Mouse (Mus musculus): ENCODE data around the gene Sowahb. TPM values are rescaled to one million over a fixed set of nuclear protein-coding genes. Genes with fewer than 3 reads are reported as not detected.
"Not testable (repeated sequence)": the region's sequence is repeated elsewhere in the genome, so short reads cannot be mapped to it uniquely, and the experiment has no call there.

Sowahb gene
- total RNA-seq, 4 experiments from 2014 or later, result 0.05 to 0.22 (median 0.12) TPM

DNA sequence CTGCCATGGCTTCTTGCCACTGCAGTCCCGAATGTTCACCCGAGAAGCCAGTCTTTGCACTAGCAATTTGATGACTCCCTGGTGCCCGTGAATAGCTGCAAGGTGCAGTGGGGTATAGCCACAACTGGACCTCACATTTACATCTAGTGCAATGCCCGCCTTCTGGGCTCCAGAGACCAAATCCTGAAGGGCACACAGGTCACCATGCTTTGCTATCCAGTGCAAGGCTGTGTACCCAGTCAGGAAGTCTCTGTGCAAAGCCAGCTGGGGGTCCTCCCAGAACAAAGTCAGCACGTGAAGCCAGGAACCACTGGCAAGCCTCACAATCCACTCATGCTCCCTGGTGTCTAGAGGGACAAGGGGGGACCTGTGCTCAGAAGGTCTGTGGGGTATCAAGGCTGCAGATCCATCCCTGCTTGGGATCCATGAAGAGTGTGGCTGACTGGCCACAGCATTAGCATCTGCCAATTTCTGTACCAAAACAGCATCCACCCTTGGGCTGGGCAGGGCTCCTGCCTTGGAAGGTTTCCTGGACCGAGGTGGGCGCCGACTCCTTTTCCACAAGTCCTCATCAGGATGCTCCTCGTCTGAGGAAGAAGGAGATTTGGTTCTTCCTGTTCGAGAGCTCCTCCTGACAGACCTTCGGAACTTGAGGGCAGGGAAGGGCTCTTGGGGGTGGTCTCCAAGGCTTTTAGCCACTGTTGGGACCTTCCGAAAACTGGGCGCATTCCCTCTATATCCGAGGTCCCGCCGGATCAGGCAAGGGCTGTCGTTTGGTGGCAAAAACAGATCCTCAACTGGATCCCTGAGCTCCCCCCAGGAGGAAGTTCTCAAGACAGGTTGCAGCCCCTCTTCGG lies 1.8 kb downstream of the Sowahb start:
- no peak for DNase-seq (ENCODE audit: low spot score)

DNA sequence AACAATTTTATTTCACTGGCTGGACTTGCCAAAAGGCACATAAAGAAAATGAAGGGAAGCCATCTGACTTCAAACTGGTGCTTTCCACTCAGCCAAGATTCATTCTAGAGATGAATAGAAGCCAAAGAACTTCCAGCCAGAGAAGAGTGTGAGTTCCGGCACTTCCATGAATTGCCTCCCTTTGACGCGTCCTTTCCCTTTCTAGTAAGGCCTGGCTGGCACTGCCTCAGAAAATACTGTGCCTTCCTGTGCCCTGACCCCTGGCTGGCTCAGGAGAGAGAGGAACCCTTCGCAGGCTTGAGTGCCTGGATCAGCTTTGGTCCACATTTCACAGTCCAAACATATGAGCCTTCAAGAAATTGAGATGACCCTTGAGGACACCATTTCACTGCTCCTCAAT lies 2.8 kb downstream of the Sowahb start:
- DNase-seq (ENCODE audit: low spot score), result no peak

DNA sequence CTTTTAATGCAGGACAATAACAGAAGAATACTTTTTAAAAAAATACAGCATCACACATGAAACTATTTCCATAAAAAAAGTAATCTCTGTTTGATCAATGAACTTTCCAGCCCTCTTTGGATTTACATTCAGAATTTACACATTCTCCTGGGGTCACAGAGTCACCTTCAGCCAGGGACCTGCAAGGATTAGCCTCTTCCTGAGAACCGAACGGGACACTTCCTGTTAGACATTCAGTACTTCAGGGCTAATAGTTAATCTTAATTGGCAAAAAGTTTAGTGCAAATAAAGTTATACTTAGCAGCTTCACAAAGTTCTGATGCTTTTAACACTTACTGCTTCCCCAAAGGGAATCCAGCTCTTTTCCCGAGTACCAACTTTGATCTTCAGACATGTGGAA lies 3.5 kb downstream of the Sowahb start:
- DNase-seq (ENCODE audit: low spot score), result no peak

DNA sequence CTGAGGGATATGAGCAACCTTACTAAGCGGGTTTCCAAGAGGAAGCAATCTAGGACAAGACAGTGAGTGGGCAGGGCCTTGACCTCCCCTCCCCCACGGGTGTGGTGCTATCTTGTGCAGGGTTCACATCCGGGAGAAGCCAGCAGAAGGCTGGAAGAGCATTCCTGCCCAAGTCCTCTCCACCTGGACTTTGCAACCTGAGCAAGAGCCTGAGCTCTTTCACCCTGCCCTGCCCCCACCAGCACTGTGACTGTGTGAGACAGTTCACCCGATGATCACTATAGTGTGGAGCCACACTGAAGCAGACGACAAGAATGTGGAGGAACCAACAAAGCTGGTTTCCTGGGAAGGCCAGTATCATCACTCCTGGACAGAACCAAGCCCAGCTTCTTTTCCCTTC lies 4.7 kb downstream of the Sowahb start:
- no peak for DNase-seq (ENCODE audit: low spot score)

DNA sequence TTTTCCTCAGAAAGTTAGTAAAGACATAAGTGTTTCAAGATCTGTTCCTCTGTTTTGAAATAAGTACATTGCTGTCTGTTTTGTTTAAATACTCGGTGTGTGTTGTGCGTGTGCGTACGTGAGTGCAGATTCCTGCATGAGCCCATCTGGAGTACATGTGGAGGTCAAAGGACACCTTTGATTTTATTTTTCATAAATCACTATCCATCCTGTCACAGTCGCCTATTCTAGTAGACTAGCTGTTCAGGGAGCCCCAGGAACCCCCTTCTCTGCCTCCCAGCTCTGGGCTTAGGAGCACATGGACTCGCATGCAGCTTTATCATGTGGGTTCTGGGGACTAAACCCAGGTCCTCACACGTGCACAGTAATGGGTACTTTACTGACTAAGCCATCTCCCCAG lies 8.6 kb downstream of the Sowahb start:
- DNase-seq (ENCODE audit: low spot score), result no peak

GRCm38 (mm10) chr5:93035285-93035684 lies 9.5 kb downstream of the Sowahb start:
- DNase-seq (ENCODE audit: low spot score), result no peak

GRCm38 (mm10) chr5:93033087-93033870 lies 11.5 kb downstream of the Sowahb start:
- no peak for DNase-seq (ENCODE audit: low spot score)

- no peak for DNase-seq (ENCODE audit: low spot score)
These were observed 12.2 kb downstream of the Sowahb start for GRCm38 (mm10) chr5:93032621-93033020.

DNA sequence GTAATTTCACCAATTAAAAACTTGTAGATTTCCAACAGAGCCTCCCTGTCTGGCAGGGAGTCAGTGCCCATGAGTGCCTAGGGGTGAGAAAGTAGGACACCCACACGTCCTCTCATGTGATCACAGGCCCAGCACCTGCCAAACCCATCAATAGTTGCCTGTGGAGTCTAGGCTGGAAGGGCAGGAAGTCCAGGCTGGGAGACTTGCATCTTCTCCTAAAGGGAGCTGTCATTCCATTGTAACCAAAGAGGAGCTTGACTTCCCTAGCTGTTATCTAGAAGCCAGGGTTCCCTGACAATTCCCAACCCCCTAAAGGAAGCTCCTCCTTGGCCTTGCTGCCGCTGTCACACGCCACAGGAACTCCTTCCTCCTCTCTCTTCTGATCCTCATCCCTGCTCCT lies 14.0 kb downstream of the Sowahb start:
- DNase-seq (ENCODE audit: low spot score), result peak; percentile 26

DNA sequence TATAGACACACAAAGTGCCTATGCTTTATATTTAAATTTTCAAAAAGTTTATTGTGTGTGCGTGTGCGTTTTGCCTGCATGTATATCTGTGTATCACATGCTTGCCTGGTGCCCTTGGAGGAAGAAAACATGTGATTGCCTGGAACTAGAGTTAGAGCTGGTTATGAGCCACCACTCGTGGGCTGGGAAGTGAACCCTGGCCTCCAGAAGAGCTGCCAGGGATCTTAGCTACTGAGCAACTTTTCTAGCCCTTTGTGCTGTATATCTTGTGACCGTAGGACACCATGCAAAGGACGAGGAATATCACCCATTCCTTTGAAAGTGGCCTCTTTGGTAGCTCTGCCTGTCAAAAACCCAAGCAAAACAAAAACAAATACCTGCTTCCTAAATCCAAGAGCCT lies 14.4 kb downstream of the Sowahb start:
- no peak for DNase-seq (ENCODE audit: low spot score)

DNA sequence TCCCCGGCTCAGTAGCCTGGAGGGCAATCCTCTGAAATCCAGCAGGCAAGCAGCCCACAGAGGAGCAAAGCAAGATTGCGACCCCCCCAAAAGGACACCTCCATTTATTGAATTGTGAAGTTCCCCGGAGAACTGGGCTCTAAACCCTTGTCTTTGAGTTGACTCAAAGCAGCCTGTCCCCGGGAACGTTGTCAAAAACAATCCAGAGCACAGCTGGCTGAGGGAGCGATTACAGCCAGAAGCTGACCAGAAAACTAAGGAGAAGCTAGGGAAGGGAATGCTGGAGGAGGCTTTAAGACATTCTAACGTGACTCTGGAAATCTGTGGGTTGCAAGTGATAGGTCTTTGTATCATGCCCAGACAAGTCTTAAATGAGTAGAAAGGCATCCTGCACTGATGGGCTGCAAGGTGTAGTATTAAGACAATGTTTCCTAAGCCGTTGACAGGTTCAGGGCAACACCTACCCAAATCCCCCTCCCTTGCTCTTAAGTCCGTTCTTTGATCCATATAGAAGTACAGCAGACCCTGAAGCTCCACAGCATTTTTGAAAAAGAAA lies 17.6 kb downstream of the Sowahb start:
- DNase-seq (ENCODE audit: low spot score), result peak; percentile 68

DNA sequence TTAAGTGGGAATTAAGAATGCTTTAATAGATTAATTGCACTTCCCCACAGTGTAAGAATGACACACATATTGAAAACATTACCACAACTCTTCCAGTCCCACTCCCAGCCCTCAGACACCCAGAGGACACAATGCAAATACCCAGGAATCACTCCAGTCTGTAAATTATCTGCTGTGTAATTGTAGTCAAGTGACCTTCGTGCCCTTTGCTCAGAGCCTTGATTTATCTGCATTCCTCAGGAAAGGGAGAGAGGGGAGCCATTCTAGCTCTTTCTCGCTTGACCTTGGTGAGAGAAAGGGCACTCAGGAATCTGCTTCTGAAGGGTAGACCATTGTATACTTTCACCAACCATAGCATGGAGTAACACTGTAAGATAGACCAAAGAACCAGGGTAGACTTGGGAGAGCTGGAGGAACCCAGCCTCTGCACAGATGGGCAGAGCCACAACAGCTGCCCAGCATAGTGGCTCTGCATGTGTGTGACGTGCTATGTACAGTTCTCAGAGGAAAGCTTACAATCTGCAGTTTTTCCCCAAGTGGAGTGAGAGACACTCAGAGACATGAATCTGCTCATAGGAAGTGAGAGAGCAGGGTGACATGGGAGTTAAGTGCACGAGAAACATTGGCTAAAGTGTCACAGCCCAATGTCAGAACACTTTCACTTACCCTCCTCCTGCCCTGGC lies 18.2 kb downstream of the Sowahb start:
- no peak for DNase-seq (ENCODE audit: low spot score)

DNA sequence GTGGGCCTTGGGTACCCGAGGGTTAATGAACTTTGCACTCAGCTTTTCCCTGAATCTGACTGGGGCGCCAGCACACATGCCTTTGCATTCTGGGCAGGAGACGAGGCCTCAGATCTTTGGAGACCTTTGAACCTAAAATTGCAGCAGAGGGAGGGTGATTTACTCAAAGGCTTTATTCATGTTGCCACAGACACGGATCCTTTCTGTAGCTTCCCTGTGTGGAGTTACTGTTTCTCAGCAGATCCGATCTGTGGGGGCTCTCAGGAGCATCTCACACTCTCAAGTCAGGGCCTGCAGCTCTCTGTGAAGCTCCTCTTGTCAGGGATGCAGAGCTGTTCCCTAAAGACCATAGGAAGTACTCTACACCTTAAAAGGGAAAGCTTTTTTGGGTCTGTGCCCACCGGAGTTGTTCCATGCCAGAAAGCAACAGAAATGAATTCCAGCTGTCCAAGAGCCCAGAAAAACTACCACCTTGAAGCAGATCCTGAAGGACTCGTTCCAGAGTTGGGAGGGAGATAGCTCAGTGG lies 20.0 kb downstream of the Sowahb start:
- DNase-seq (ENCODE audit: low spot score), result peak; percentile 63

- no peak for DNase-seq (ENCODE audit: low spot score)
These were observed 22.6 kb downstream of the Sowahb start for GRCm38 (mm10) chr5:93022126-93022797.

DNA sequence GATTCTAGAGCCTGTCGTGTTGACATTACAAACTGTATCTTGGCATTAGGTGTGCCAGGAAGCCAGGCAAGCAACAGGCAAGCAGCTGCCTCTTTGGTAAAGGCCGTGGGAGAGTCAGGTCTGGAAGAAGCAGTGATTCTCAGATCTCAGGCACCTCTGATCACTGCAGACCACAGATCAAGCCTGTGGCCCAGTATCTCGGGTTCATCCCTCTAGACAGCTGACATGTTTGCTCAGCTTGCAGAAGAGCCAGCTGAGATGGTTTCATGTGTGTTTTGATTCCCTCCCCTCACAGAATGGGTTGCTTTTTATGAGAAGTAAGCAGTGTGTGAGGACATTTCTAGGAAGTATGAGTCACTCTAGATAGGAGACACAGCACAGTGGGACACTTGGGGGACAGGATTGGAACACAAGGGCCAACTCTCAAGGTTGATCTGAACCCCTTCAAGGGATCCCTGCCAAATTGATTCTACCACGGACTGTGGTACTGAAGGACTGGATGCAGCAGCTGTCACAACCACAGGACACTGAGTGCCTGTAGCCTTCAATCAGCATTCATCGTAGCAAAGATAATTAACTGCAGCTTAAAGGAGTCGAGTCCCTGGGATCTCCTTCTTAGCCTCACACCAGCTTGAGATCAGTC lies 24.7 kb downstream of the Sowahb start:
- DNase-seq (ENCODE audit: low spot score), result no peak

DNA sequence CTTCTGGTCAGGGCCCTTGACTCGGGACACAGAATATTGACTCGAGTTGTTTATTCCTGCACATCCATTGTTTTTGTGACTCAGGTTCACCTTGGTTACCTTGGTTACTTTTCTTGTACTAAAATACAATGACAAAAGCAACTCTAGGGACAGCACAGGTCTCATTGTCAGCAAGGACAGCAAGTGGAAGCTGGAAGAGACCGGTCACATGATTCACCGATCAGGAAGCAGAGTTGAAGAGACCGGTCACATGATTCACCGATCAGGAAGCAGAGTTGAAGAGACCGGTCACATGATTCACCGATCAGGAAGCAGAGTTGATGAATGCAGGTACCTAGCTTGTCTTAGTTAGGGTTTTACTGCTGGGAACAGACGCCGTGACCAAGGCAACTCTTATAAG lies 25.6 kb downstream of the Sowahb start:
- DNase-seq (ENCODE audit: low spot score), result not testable (repeated sequence)

GRCm38 (mm10) chr5:93017678-93018077 lies 27.1 kb downstream of the Sowahb start:
- DNase-seq (ENCODE audit: low spot score), result no peak

GRCm38 (mm10) chr5:93008256-93008655 lies 36.6 kb downstream of the Sowahb start:
- no peak for DNase-seq (ENCODE audit: low spot score)

DNA sequence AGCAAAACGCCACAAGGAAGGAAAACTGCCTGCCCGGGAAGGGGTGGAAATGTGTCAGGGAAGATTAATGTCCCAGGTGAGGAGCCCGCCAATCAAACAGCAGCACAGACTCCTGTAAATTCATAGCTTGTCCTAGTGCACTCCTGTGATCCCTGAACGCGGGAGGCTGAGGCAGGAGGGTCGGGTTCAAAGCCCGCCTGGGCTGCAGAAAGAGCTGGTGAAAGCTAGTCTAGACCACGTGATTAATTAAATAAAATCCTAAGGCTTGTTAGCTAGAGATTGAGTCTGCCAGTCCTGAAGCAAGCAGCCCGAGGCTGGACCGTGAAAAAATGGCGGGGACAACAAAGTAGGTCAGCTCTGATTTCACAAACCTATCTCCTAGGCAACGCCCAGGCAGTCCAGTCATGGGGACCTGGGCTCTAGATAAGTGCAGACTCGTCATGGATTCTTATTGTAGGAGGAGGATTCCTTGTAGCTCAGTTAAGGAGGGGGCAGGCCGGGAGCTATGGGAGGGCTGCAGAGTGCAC lies 38.9 kb downstream of the Sowahb start:
- no peak for DNase-seq (ENCODE audit: low spot score)

DNA sequence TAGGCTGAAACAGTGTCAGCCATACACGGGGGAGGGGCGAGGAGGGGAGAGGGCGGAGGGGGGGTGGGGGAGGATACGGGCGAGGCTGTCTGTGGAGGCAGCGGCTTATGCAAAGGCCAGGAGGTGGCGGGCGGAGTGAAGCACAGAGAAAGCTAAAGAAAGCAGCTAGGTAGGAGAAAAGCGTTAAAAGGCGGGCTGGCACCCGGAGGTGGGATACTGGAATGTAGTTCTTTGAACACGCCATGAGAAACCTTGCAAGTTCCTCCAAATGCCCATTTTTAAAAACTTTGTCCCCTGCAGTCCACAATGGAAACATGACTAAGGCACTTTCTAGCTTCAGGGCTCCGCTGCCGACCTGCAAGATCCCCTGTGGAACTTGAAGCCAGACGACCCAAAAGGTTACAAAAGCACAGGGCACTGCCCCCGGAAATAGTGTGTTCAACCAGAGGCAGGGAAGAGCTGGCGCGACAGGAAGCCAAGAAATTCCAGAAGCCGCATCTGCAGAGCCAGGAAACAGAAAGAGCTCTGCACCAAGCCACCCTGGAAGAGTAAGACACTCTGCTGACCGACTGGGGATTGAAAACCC lies 39.5 kb downstream of the Sowahb start:
- DNase-seq (ENCODE audit: low spot score), result peak; percentile 62

Measured in heart, adult 8-10 months (tissue).